Mouse (Mus musculus) T-helper 1 cell (primary cell): ENCODE results near the gene Inpp5e.

Source experiments
- in situ Hi-C: fragments of 300-600 bp; cut with MboI, MseI; formaldehyde crosslinking; loops from one replicate; pipeline ENCODE4 v1.15.1; 2025; ENCODE audit warnings: high pct_unique_total_duplicates

The Inpp5e gene

GRCm38 (mm10) chr2:26363481-26363880, 45.5 kb downstream of the Inpp5e start:
- in situ Hi-C loops, result no loop called here

- in situ Hi-C loops, result no loop called here
Observed at GRCm38 (mm10) chr2:26362991-26363390, 46.0 kb downstream of the Inpp5e start.

- in situ Hi-C loops, result no loop called here
Observed at GRCm38 (mm10) chr2:26360772-26361171, 48.2 kb downstream of the Inpp5e start, which contains the start of gene Card9. TSS of gene Card9 (minus strand) at chr2:26360918.

- in situ Hi-C loops, result no loop called here
Observed at GRCm38 (mm10) chr2:26359983-26360382, 49.0 kb downstream of the Inpp5e start.

GRCm38 (mm10) chr2:26358667-26359320, 50.2 kb downstream of the Inpp5e start:
- in situ Hi-C loops, result no loop called here

GRCm38 (mm10) chr2:26357484-26357883, 51.5 kb downstream of the Inpp5e start:
- in situ Hi-C loops, result no loop called here

GRCm38 (mm10) chr2:26356678-26357077, 52.3 kb downstream of the Inpp5e start:
- in situ Hi-C loops, result no loop called here

GRCm38 (mm10) chr2:26356231-26356630, 52.8 kb downstream of the Inpp5e start:
- in situ Hi-C loops, result no loop called here

GRCm38 (mm10) chr2:26354401-26354800, 54.6 kb downstream of the Inpp5e start:
- in situ Hi-C loops, result no loop called here

- in situ Hi-C loops, result no loop called here
Observed at GRCm38 (mm10) chr2:26353066-26353980, 55.7 kb downstream of the Inpp5e start.

- in situ Hi-C loops, result no loop called here
Observed at GRCm38 (mm10) chr2:26352291-26352910, 56.6 kb downstream of the Inpp5e start.

- in situ Hi-C loops, result no loop called here
Observed at GRCm38 (mm10) chr2:26351358-26352290, 57.4 kb downstream of the Inpp5e start, which contains the start of gene Dnlz. TSS of gene Dnlz (minus strand) at chr2:26352110.

- in situ Hi-C loops, result no loop called here
Observed at GRCm38 (mm10) chr2:26348241-26348640, 60.8 kb downstream of the Inpp5e start.
